Mouse (Mus musculus): ENCODE measurements at regions not wholly inside any gene's neighbourhood (a gene's known extent, or its start where the extent isn't known, plus 50 kb on each side); places are given as distances from the start of the nearest gene placed in this dataset.

DNA sequence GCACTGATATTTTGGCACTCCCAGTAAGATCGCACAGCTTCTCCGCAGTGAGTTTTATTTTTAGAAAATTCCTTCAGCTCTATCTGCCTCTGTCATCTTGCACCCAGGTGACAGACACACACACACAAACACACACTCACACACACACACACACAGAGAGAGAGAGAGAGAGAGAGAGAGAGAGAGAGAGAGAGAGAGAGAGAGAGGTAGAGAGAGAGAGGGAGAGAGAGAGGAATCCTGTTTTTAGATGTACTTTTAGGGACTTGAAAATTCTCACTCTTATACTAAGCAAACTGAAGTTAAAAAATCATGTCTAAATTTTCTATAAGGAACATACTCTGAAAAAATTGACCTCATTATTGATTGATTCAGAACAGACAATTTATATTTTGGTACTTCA, 210.2 kb upstream of the Cdh10 start:
- H3K4me2 ChIP-seq (ENCODE audit: low read depth, low read length): no peak overlapping the region
- 57% methylated on average over 2 of the region's 2 CpGs for WGBS

GRCm38 (mm10) chr15:18623692-18624281, 195.0 kb upstream of the Cdh10 start:
- no peak overlapping the region for H3K4me2 ChIP-seq (ENCODE audit: low read depth, low read length)
- WGBS: 80% methylated on average over 6 of the region's 6 CpGs
- no peaks in the 10 kb centered on the region for H3K4me1 ChIP-seq (ENCODE audit: control insufficient read depth, insufficient read depth, low read length)
- no peaks in the 10 kb centered on the region for H3K9me3 ChIP-seq (ENCODE audit: control insufficient read depth, low read length)
- H3K9ac ChIP-seq (ENCODE audit: low read depth, low read length): no peak overlapping the region
- no peak overlapping the region for H3K27ac ChIP-seq (replicated peaks; ENCODE audit: low read depth, low read length)
- H3K36me3 ChIP-seq (ENCODE audit: control insufficient read depth, insufficient read depth, low read length): no peaks in the 10 kb centered on the region
- no peaks in the 10 kb centered on the region for H3K27me3 ChIP-seq (replicated peaks; ENCODE audit: control insufficient read depth, insufficient read depth, low read length)
- DNase-seq (ENCODE audit: low spot score): no peak
- ATAC-seq (ENCODE audit: low read depth): no peak
- H3K4me3 ChIP-seq (ENCODE audit: low read depth, low read length): no peak overlapping the region

More for the DNA sequence above, 210.2 kb upstream of the Cdh10 start:
- no peak overlapping the region for H3K9ac ChIP-seq (ENCODE audit: low read depth, low read length)
- ATAC-seq (ENCODE audit: low read depth) (no peak), DNase-seq (ENCODE audit: low spot score) (no peak)
- no peaks in the 10 kb centered on the region for H3K27me3 ChIP-seq (replicated peaks; ENCODE audit: control insufficient read depth, insufficient read depth, low read length)
- H3K36me3 ChIP-seq (ENCODE audit: control insufficient read depth, insufficient read depth, low read length): no peaks in the 10 kb centered on the region
- H3K4me1 ChIP-seq (ENCODE audit: control insufficient read depth, insufficient read depth, low read length): no peaks in the 10 kb centered on the region
- H3K4me3 ChIP-seq (ENCODE audit: low read depth, low read length): no peak overlapping the region
- no peak overlapping the region for H3K27ac ChIP-seq (replicated peaks; ENCODE audit: low read depth, low read length)
- no peaks in the 10 kb centered on the region for H3K9me3 ChIP-seq (ENCODE audit: control insufficient read depth, low read length)

GRCm38 (mm10) chr15:18624956-18625355, 193.8 kb upstream of the Cdh10 start:
- Histone ChIP-seq H3K9me3 (ENCODE audit: control insufficient read depth, low read length) (no peaks in the 10 kb centered on the region), H3K9ac (ENCODE audit: low read depth, low read length) (no peak overlapping the region), H3K27ac (replicated peaks; ENCODE audit: low read depth, low read length) (no peak overlapping the region), H3K27me3 (replicated peaks; ENCODE audit: control insufficient read depth, insufficient read depth, low read length) (no peaks in the 10 kb centered on the region), H3K4me3 (ENCODE audit: low read depth, low read length) (no peak overlapping the region), H3K36me3 (ENCODE audit: control insufficient read depth, insufficient read depth, low read length) (no peaks in the 10 kb centered on the region), H3K4me2 (ENCODE audit: low read depth, low read length) (no peak overlapping the region), H3K4me1 (ENCODE audit: control insufficient read depth, insufficient read depth, low read length) (no peaks in the 10 kb centered on the region)
- ATAC-seq (ENCODE audit: low read depth) (no peak), DNase-seq (ENCODE audit: low spot score) (no peak)
- 81% methylated on average over 3 of the region's 3 CpGs for WGBS

- Histone ChIP-seq H3K4me3 (ENCODE audit: low read depth, low read length) (no peak overlapping the region), H3K36me3 (ENCODE audit: control insufficient read depth, insufficient read depth, low read length) (no peaks in the 10 kb centered on the region), H3K4me2 (ENCODE audit: low read depth, low read length) (no peak overlapping the region), H3K27me3 (replicated peaks; ENCODE audit: control insufficient read depth, insufficient read depth, low read length) (no peaks in the 10 kb centered on the region), H3K9me3 (ENCODE audit: control insufficient read depth, low read length) (no peaks in the 10 kb centered on the region), H3K9ac (ENCODE audit: low read depth, low read length) (no peak overlapping the region), H3K4me1 (ENCODE audit: control insufficient read depth, insufficient read depth, low read length) (no peaks in the 10 kb centered on the region), H3K27ac (replicated peaks; ENCODE audit: low read depth, low read length) (no peak overlapping the region)
- peak; percentile 7 for DNase-seq (ENCODE audit: low spot score)
- no peak for ATAC-seq (ENCODE audit: low read depth)
- 63% methylated on average over 2 of the region's 2 CpGs for WGBS
Measured at GRCm38 (mm10) chr15:18626961-18627360, 191.8 kb upstream of the Cdh10 start.
